Mouse (Mus musculus) bone marrow macrophage, adult 2 months (primary cell): ENCODE measurements around the gene Rxfp4. TPM values are rescaled to one million over a fixed set of nuclear protein-coding genes. Genes with fewer than 3 reads are reported as not detected.

Source experiments
- H3K27ac ChIP-seq: 2 replicates; pipeline ENCODE4 v1.5.1; 2012; ENCODE audit warnings: low read depth, low read length; ENCODE audit not compliant: insufficient read depth
- H3K4me1 ChIP-seq: 2 replicates; pipeline ENCODE4 v1.6.1; 2012; ENCODE audit warnings: low read length; ENCODE audit not compliant: control insufficient read depth, insufficient read depth
- H3K4me3 ChIP-seq: 2 replicates; pipeline ENCODE4 v1.5.1; 2012; ENCODE audit warnings: mild to moderate bottlenecking, low read length, moderate library complexity; ENCODE audit not compliant: insufficient read depth
- CTCF ChIP-seq: IDR thresholded peaks from 2 replicates; pipeline ENCODE4 v1.5.1; 2012; ENCODE audit warnings: low read depth, mild to moderate bottlenecking, low read length, moderate library complexity
- POLR2A ChIP-seq: IDR thresholded peaks from 2 replicates; pipeline ENCODE4 v1.6.1; 2012; ENCODE audit warnings: mild to moderate bottlenecking, low read depth, low read length, borderline replicate concordance
- polyA plus RNA-seq: library from polyadenylated mRNA; stranded (reverse); fragments of >200 nt; gene quantifications from 2 replicates; pipeline ENCODE4 v1.2.4, GENCODE M21; 2012; ENCODE audit not compliant: missing spikeins, insufficient read depth, insufficient read length

Rxfp4 gene
- polyA plus RNA-seq, 1 experiment, result not detected

- Histone ChIP-seq H3K4me1 (peaks cover 54% of the 10 kb centered on the region), H3K27ac (peak overlapping the region; percentile 86), H3K4me3 (no peak overlapping the region; the same call in 1 of the 2 replicates)
- TF ChIP-seq POLR2A, result no peak
These were observed 22.0 kb downstream of the Rxfp4 start for GRCm38 (mm10) chr3:88630849-88631341.

DNA sequence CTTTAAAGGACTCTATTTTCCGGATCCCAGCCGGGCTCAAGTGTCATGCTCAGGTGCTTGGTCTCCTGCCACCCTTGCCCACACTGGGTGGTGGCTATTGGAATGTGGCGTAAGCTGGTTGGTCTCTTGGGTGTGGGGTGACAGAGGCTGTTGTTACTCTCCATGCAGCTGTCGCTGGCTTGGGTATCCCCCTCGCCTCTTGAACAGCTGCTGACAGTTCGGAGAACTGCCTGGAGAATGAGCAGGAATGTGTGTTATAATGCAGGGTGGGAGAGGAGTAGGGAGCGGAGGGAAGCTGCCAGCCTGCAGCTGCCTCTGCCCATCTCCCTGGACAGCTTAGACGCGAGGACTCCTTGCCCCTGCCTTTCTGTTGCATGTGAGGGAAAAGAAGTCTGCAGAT, 22.9 kb downstream of the Rxfp4 start:
- TF ChIP-seq CTCF, result no peak
- Histone ChIP-seq H3K27ac (no peak overlapping the region), H3K4me3 (no peak overlapping the region), H3K4me1 (peaks cover 62% of the 10 kb centered on the region)

DNA sequence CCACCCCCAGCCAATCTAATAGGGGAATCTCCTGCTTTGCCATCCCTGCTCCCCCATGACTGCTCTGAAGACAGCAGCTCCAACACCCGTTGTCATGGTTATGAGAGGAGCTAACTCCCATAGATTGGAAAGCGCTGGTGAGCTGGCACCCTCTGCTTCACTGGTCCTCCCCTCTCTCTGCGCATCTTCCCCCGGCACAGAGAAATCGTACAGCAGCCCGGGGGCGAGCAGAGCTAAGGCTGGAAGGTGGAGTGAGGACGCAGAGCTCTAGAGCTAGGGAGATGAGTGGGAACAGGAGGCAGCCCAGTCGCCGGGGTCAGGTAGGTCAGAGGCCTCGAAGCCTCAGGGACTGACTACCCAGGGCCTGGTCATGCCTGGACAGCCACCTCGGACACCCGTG, 23.7 kb downstream of the Rxfp4 start:
- TF ChIP-seq CTCF (no peak), POLR2A (no peak)
- H3K27ac ChIP-seq, result no peak overlapping the region
- no peak overlapping the region for H3K4me3 ChIP-seq
- peaks cover 69% of the 10 kb centered on the region for H3K4me1 ChIP-seq

DNA sequence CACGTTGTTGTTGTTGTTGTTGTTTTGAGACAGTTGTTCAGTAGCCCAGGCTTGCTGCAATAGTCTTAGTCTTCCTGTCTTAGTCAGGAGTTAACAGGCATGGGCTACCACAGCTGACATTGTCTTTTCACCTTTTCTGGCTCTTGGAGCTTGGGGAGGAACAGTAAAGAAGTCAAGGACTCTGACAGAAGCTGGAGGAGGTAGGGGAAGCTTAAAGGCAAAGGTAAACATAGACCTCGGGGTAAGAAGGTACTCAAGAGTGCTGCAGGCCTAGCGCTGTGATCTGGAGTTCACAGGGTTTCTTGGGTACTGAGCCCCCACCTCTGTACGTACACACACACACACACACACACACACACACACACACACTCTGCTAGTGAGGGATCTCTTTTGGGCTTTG, 24.2 kb downstream of the Rxfp4 start:
- Histone ChIP-seq H3K4me1 (peaks cover 73% of the 10 kb centered on the region), H3K4me3 (no peak overlapping the region), H3K27ac (no peak overlapping the region)
- TF ChIP-seq POLR2A (no peak), CTCF (no peak)

DNA sequence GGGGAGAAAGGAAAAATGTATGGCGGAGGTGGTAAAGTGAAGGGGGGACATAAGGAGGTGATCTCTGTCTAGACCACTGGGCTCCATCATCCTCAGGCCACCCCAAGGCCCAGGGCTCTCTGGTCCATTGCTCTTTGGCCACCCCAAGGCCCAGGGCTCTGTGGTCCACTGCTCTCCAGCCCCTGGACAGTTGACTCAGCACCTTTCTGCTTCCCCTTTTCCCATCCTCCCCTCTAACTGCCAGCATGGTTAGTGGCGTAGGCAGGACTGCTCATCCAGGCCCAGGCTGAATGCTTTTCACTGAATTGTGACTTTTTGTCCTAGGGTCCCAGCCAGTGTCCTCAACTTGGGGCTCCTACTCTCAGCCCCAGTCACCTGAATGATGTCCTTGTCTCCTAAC, 25.4 kb downstream of the Rxfp4 start:
- H3K4me3 ChIP-seq, result no peak overlapping the region
- peaks cover 74% of the 10 kb centered on the region for H3K4me1 ChIP-seq
- peak overlapping the region; percentile 68 for H3K27ac ChIP-seq

DNA sequence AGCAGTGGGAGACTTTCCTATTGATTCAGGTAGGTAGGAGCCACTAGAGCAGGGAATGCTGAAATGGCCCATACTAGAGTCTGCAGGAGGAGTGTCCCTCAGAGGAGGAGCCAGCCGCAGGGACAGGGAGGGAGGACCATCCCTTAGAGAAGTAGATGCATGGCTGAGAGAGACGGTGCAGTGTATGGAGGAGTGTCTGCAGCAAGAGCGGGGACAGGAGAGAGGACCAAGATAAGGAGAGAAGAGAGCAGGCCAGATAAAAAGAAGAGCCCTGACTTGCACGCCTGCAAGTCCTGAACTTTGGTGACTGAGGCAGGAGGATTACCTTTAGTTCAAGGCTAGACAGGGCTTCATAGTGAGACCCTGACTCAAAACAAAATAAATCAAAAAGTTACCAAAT, 25.8 kb downstream of the Rxfp4 start:
- no peak for TF ChIP-seq CTCF
- TF ChIP-seq POLR2A, result no peak
- Histone ChIP-seq H3K27ac (peak overlapping the region; percentile 63), H3K4me3 (no peak overlapping the region), H3K4me1 (peaks cover 74% of the 10 kb centered on the region)

More for the DNA sequence above, 25.4 kb downstream of the Rxfp4 start:
- TF ChIP-seq CTCF (no peak), POLR2A (no peak)

DNA sequence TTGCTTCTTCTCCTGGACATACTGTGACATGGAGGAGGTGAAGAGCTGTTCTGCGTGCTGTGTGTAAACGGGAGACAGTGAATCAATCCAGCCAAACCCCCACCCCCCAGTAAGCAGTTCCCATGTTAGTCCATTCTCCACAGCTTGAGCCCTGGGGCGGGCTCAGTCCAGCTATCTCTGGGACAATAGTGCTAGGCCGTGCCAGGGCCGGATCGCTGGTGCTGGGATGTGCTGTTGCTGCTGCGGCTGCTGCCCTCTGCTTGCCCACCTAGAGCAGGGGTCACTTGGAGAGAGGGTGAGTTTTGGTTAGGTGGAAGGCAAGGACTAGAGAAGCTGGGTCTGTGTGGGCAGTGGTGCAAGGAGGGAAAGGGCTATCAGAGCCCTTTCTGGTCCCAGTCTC, 26.6 kb downstream of the Rxfp4 start:
- Histone ChIP-seq H3K4me3 (no peak overlapping the region), H3K27ac (no peak overlapping the region), H3K4me1 (peaks cover 67% of the 10 kb centered on the region)
- no peak for TF ChIP-seq CTCF
- no peak for TF ChIP-seq POLR2A

GRCm38 (mm10) chr3:88625531-88625930, 27.4 kb downstream of the Rxfp4 start:
- TF ChIP-seq POLR2A (no peak), CTCF (no peak)
- Histone ChIP-seq H3K27ac (0 out of 2 replicates have a peak overlapping the region, but pooled peaks have one; percentile 95), H3K4me3 (no peak overlapping the region), H3K4me1 (peaks cover 64% of the 10 kb centered on the region)

GRCm38 (mm10) chr3:88624951-88625350, 28.0 kb downstream of the Rxfp4 start:
- Histone ChIP-seq H3K4me3 (peak overlapping the region; percentile 85), H3K27ac (peak overlapping the region; percentile 95), H3K4me1 (peaks cover 62% of the 10 kb centered on the region)
- TF ChIP-seq POLR2A (no peak), CTCF (no peak)

DNA sequence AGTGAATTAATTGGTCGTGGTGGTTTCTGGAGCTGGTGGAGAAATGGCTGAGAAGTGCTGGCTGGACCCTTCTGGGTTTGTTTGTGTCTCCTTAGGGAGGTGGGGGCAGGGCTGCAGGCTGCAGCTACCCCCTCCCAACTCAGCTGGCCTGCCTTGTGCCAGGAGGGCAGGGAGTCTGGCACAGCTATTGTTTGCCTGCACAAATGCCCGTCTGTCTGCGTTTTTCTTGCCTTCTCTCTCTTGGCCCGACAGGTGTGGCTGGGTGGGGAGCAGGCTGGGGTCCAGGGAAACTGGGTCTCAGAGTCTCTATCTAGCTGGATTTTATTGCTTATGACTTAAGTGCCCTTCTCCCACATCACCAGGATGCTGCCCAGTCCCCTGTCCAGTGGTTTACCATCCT, 28.6 kb downstream of the Rxfp4 start:
- TF ChIP-seq POLR2A, result no peak
- TF ChIP-seq CTCF, result no peak
- Histone ChIP-seq H3K4me1 (peaks cover 61% of the 10 kb centered on the region), H3K27ac (peak overlapping the region; percentile 95), H3K4me3 (peak overlapping the region; percentile 85)

DNA sequence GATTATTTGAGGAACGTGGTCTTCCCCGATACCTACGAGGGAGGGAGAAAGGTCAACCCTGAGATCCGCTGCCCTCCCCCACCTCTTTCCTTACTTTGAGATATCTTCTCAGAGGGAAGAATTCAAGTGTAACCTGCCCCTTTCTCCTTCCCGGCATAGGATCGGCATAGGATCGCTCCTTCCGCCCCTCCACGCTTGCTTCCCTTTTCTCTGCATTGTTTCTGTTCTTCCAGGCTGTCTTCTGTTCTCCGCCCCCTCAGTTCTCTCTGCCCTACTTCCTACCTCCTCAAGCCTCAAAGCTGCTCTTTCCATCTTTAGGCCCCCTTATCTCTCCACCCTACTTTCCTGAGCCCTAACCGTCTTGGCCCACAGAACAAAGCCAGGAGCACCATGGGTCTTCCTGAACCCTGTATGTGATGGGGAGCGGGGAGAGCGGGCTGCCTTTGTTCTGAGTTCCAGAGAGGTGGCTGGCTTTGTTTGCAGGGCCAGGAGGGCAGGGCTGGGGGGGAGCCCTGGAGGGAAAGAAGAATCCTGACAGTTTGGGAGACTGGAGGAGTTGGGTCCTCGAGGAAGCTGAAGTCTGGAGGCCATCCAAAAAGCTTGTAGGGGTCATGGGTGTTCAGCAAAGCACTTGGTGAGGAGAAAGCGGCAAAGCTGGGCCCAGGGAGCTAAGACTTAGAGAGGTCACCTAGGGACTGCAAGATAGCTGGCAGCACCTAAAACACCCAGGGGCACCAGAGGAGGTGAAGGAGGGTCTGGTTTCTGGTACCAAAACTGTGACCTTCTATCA, 29.4 kb downstream of the Rxfp4 start:
- Histone ChIP-seq H3K27ac (peak overlapping the region; percentile 95), H3K4me3 (peak overlapping the region; percentile 85), H3K4me1 (peaks cover 58% of the 10 kb centered on the region)
- no peak for TF ChIP-seq POLR2A
- TF ChIP-seq CTCF, result no peak
